Mouse (Mus musculus) urinary bladder, adult 18-20 months (tissue): ENCODE results near the gene Tbp.
"Not testable (repeated sequence)": the region's sequence is repeated elsewhere in the genome, so short reads cannot be mapped to it uniquely, and the experiment has no call there.

ENCODE experiments used
- DNase-seq, 2 experiments: peaks; one replicate each; pipeline ENCODE4 v3.0.0; 2022; ENCODE audit warnings: low spot score in 2 of 2, mixed read lengths in 2 of 2

The Tbp gene

DNA sequence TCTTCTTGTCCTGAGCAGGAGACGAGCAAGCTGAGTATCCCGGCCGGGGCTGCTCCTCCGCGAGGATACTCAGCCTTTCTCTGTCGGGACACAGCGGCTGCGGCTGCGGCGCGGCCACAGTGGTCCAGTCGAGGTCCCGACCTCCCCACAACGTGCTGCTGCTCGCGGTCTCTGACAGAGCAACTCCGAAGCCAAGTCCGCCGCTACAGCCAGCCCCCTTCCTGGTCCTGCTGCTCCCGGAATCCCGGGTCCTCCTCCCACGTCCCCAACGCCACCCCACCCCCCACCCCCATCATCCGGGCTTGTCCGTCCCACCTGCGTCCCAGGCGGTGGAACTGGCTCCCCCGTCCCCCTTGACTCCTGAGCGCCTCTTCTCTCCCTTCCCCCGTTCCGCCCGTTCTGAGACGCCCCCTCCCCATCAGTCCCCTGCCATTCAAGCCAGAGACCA lies 36.8 kb downstream of the Tbp start:
- DNase-seq, result no peak

GRCm38 (mm10) chr17:15540309-15540708 lies 40.6 kb downstream of the Tbp start:
- DNase-seq, result no peak

DNA sequence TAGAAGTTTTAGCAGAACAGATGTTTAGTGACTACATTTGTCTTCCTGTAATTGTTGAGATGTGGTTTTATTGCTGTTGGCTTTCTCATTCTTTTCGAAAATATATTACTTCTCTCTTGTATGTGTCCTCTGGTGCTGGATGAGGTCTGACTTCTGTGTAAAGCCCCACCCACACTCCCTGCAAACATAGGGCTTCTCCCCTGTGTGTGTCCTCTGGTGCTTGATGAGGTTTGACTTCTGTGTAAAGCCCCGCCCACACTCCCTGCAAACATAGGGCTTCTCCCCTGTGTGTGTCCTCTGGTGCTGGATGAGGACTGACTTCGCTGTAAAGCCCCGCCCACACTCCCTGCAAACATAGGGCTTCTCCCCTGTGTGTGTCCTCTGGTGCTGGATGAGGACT lies 44.2 kb downstream of the Tbp start:
- DNase-seq, result not testable (repeated sequence)

GRCm38 (mm10) chr17:15546440-15546839 lies 46.8 kb downstream of the Tbp start:
- no peak for DNase-seq

DNA sequence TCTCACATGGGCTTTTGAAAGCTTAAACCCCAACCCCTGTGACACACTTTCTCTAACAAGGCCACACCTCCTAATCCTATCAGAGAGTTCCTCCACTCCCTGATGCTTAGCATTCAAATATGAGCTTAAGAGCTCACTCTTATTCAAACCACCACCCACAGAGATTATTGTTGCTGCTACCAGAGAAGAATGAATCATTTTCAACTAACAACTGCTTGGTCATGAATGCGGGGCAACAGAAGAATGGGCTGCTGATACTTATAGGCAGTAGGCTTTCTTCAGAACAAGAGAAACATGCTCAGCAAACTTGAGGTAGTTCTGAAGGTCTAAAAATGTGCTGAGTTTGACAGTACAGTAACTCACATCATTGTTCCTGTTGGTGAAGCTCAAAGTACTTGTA lies 50.0 kb downstream of the Tbp start:
- no peak for DNase-seq

GRCm38 (mm10) chr17:15559946-15560345 lies 60.3 kb downstream of the Tbp start:
- DNase-seq, result no peak

- DNase-seq, result peak; percentile 99 to 100
These were observed 64.6 kb downstream of the Tbp start, which contains the start of gene Prdm9 for GRCm38 (mm10) chr17:15564014-15564927. Prdm9 (minus strand) TSS chr17:15564354.

DNA sequence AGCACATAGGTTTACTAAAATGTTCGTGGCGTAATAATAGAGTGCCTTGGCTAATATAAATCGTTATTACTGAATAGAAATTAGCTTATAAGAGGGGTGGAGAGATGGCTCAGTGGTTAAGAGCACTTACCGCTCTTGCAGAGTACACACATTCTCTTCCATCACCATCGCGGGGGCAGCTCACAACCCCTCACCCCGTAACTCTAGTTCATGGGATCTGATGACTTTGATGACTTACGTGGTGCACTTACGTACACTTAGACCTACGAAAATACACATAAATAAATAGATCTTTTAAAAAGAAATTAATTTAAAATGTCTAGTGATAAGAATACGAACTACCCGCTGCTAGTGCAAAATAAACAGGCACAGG lies 65.2 kb downstream of the Tbp start:
- no peak for DNase-seq

- DNase-seq, result no peak
These were observed 67.2 kb downstream of the Tbp start for GRCm38 (mm10) chr17:15566908-15567307.

- no peak for DNase-seq
These were observed 75.4 kb downstream of the Tbp start for GRCm38 (mm10) chr17:15575056-15575455.

GRCm38 (mm10) chr17:15577291-15577694 lies 77.6 kb downstream of the Tbp start:
- peak; percentile 24 to 64 for DNase-seq
